Mouse (Mus musculus) heart, adult 2 months (tissue): ENCODE measurements around the gene Idua. TPM values are rescaled to one million over a fixed set of nuclear protein-coding genes. Genes with fewer than 3 reads are reported as not detected.

Experiments used
- DNase-seq, 2 experiments: peaks; one replicate each; pipeline ENCODE4 v3.0.0; 2021
- H3K27ac ChIP-seq: fragments of 200-600 bp; 2 replicates; pipeline ENCODE4 v1.8.1; 2022
- H3K27me3 ChIP-seq: fragments of 200-500 bp; 2 replicates; pipeline ENCODE4 v1.6.1; 2012; ENCODE audit warnings: mild to moderate bottlenecking, low read length, inconsistent platforms, mixed read lengths; ENCODE audit not compliant: control insufficient read depth, insufficient read depth
- H3K36me3 ChIP-seq: fragments of 200-500 bp; 2 replicates; pipeline ENCODE4 v1.6.1; 2012; ENCODE audit warnings: low read length, inconsistent platforms; ENCODE audit not compliant: control insufficient read depth, insufficient read depth
- H3K4me1 ChIP-seq: fragments of 200-500 bp; 2 replicates; pipeline ENCODE4 v1.6.1; 2011; ENCODE audit warnings: low read length; ENCODE audit not compliant: control insufficient read depth, insufficient read depth
- H3K4me3 ChIP-seq: fragments of 200-600 bp; 2 replicates; pipeline ENCODE4 v1.8.1; 2022
- H3K79me2 ChIP-seq: fragments of 200-500 bp; replicated peaks from 2 replicates; pipeline ENCODE4 v1.6.1; 2012; ENCODE audit warnings: mild to moderate bottlenecking, inconsistent platforms, low read length, moderate library complexity, mixed read lengths; ENCODE audit not compliant: control insufficient read depth, insufficient read depth
- H3K9ac ChIP-seq: fragments of 200-500 bp; 2 replicates; pipeline ENCODE4 v1.6.1; 2012; ENCODE audit warnings: low read depth, mild to moderate bottlenecking, control low read depth, inconsistent platforms, low read length, mixed read lengths
- CTCF ChIP-seq: fragments of 200-600 bp; IDR thresholded peaks from 2 replicates; pipeline ENCODE4 v1.8.1; 2022; ENCODE audit warnings: antibody characterized with exemption, mild to moderate bottlenecking, moderate library complexity
- EP300 ChIP-seq: fragments of 200-500 bp; IDR thresholded peaks from 2 replicates; pipeline ENCODE4 v1.6.1; 2011; ENCODE audit warnings: low read depth, low read length, control low read depth; ENCODE audit not compliant: insufficient read depth
- POLR2A ChIP-seq: fragments of 200-500 bp; IDR thresholded peaks from 2 replicates; pipeline ENCODE4 v1.6.1; 2011; ENCODE audit warnings: mild to moderate bottlenecking, low read depth, low read length, control low read depth; ENCODE audit not compliant: insufficient read depth
- WGBS: fragments of 180-500 bp; shearing (Covaris S2); methylation state at CpG from one replicate; pipeline ENCODE4 v1.1.7; 2018; 5-methylcytosine and 5-hydroxymethylcytosine counted together
- intact Hi-C: fragments of 180-260 bp; cut with DNase I; formaldehyde crosslinking; loops from one replicate; pipeline ENCODE4 v1.15.1; 2025
- polyA plus RNA-seq: library from polyadenylated mRNA; depleted of rRNA; stranded (reverse); fragments of >200 nt; gene quantifications from 2 replicates; pipeline ENCODE4 v1.2.3, GENCODE M21; 2012
- total RNA-seq, 2 experiments: library from RNA; stranded (reverse); gene quantifications; 2 replicates each; pipeline ENCODE4 v1.2.3; 2021

The Idua gene
- total and polyA plus RNA-seq, 3 experiments = 21.7 to 30.4 (median 23.2) TPM

- TF ChIP-seq POLR2A (no peak), CTCF (no peak), EP300 (no peak)
- no peak for DNase-seq
- Histone ChIP-seq H3K79me2 (no peaks in the 10 kb centered on the region), H3K36me3 (no peaks in the 10 kb centered on the region), H3K27me3 (no peaks in the 10 kb centered on the region), H3K27ac (no peak overlapping the region), H3K4me3 (no peak overlapping the region), H3K9ac (no peak overlapping the region), H3K4me1 (no peaks in the 10 kb centered on the region)
- intact Hi-C loops = no loop called here
- 94% methylated on average over 1 of the region's 1 CpGs for WGBS
Observed at GRCm38 (mm10) chr5:108708419-108708818, 48.3 kb downstream of the Idua start.

DNA sequence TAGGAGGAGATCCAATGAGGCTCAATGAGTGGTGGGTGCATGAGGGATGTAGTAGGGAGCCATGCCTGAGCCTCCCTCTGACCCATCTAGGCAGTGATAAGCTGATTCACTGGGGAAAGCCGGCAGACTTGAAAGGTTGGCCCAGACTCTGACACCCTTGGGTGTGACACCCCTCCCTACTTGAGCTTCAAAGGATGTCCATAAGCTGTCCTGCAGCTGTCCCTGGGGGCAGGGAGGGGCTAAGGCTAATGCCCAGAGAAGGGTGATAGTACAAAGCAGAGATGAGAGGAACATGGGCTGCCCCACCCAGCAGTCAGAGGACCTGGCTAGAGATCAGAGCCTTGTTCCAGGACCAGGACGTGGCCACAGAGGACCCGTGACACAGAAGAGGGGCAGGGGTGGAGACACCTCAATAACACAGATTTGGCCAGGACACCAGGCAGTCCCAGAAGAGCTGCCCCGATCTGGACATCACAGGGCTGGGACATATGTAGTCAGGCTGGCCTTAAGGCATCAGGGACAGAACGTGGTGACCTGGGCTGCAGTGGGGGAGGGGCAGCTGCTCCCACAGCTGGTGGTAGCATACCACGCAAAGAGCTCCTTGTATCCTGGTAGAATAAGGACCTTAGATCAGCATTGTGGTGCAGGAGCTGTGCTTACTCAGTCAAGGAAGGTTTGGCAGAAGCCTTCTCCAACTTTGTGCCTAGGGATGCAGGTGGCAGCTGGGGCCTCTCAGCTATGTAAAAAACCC lies 49.0 kb downstream of the Idua start:
- H3K27ac ChIP-seq = no peak overlapping the region
- no peak for TF ChIP-seq POLR2A
- no peak for TF ChIP-seq EP300
- TF ChIP-seq CTCF = no peak
- H3K9ac ChIP-seq = no peak overlapping the region
- H3K79me2 ChIP-seq = no peaks in the 10 kb centered on the region
- no peak for DNase-seq
- peaks cover 3% of the 10 kb centered on the region for H3K4me1 ChIP-seq
- no peaks in the 10 kb centered on the region for H3K36me3 ChIP-seq
- H3K4me3 ChIP-seq = no peak overlapping the region
- WGBS = 37% methylated on average over 6 of the region's 6 CpGs
- no peaks in the 10 kb centered on the region for H3K27me3 ChIP-seq
- intact Hi-C loops = no loop called here

- no peak for TF ChIP-seq CTCF
- no peak for TF ChIP-seq POLR2A
- TF ChIP-seq EP300 = no peak
- Histone ChIP-seq H3K4me1 (peaks cover 4% of the 10 kb centered on the region), H3K79me2 (no peaks in the 10 kb centered on the region), H3K36me3 (no peaks in the 10 kb centered on the region), H3K27ac (no peak overlapping the region), H3K27me3 (no peaks in the 10 kb centered on the region), H3K4me3 (no peak overlapping the region), H3K9ac (no peak overlapping the region)
- DNase-seq = no peak
- WGBS = 83% methylated on average over 6 of the region's 6 CpGs
- intact Hi-C loops = no loop called here
Observed at GRCm38 (mm10) chr5:108711968-108712367, 51.8 kb downstream of the Idua start.

DNA sequence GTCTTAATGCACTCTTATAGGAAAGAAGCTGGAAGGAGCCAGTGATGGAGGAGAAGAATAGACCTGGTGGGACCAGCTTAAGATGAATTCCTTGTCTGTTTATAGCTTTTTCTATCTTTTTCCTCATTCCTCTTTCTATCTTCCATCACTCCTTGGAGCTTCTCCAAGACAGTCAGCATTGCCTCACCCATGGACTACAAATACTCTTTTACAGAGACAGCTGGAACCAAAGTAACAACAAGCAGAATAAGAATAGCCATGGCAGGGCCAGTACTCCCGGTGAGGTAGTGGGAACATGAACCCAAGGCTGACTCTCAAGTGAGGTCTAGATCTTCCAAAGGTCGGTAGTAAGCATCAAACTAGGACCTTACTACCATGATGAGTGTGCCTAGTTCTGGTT lies 53.0 kb downstream of the Idua start:
- no peaks in the 10 kb centered on the region for H3K27me3 ChIP-seq
- H3K27ac ChIP-seq = no peak overlapping the region
- H3K36me3 ChIP-seq = no peaks in the 10 kb centered on the region
- no peak overlapping the region for H3K4me3 ChIP-seq
- WGBS = 68% methylated on average over 2 of the region's 2 CpGs
- intact Hi-C loops = no loop called here
- no peak overlapping the region for H3K9ac ChIP-seq
- peaks cover 4% of the 10 kb centered on the region for H3K4me1 ChIP-seq
- no peak for TF ChIP-seq POLR2A
- TF ChIP-seq CTCF = no peak
- TF ChIP-seq EP300 = no peak
- no peak for DNase-seq
- no peaks in the 10 kb centered on the region for H3K79me2 ChIP-seq

GRCm38 (mm10) chr5:108713691-108714090 lies 53.6 kb downstream of the Idua start:
- TF ChIP-seq CTCF (no peak), POLR2A (no peak), EP300 (no peak)
- Histone ChIP-seq H3K4me3 (no peak overlapping the region), H3K27ac (no peak overlapping the region), H3K79me2 (no peaks in the 10 kb centered on the region), H3K27me3 (no peaks in the 10 kb centered on the region), H3K4me1 (peaks cover 4% of the 10 kb centered on the region), H3K36me3 (no peaks in the 10 kb centered on the region), H3K9ac (no peak overlapping the region)
- DNase-seq = no peak
- intact Hi-C loops = no loop called here

GRCm38 (mm10) chr5:108714149-108714548 lies 54.0 kb downstream of the Idua start:
- Histone ChIP-seq H3K9ac (no peak overlapping the region), H3K4me1 (peaks cover 4% of the 10 kb centered on the region), H3K4me3 (no peak overlapping the region), H3K36me3 (no peaks in the 10 kb centered on the region), H3K27me3 (no peaks in the 10 kb centered on the region), H3K27ac (no peak overlapping the region), H3K79me2 (no peaks in the 10 kb centered on the region)
- 26% methylated on average over 6 of the region's 6 CpGs for WGBS
- DNase-seq = peak in 1 of 2 experiments; percentile 42
- intact Hi-C loops = no loop called here
- TF ChIP-seq CTCF (no peak), POLR2A (no peak), EP300 (no peak)
